Mouse (Mus musculus): Measurements from ENCODE around the gene Cab39. TPM values are rescaled to one million over a fixed set of nuclear protein-coding genes. Genes with fewer than 3 reads are reported as not detected.
"Not testable (repeated sequence)": the region's sequence is repeated elsewhere in the genome, so short reads cannot be mapped to it uniquely, and the experiment has no call there.

Cab39 gene
- total RNA-seq, 2 experiments from 2014 or later = 110 to 111 TPM

GRCm38 (mm10) chr1:85779428-85780180 is 13.6 kb upstream of the Cab39 start:
- intact Hi-C loops (cut with DNase I) = no loop called here
- DNase-seq = no peak

DNA sequence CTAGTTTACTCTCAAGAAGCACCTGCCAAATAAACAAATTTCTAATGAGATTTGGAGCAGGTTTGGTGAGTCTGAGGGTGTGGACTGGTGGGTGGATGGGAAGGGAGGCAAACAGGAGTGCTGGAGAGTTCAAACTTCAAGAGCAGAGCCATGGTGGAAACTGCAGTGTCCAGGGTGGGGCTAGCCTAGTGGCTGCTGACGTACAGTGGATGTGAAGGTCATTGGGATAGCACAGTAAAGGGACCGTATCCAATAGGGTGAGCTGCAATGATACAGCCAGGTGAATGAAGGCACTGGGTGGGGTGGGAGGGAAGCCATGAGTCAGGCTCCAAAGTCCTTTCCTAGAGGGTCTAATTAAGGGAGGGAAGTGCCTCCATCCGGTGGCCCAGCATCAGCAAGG is 2.7 kb upstream of the Cab39 start:
- no peak for DNase-seq
- intact Hi-C loops (cut with DNase I) = no loop called here

DNA sequence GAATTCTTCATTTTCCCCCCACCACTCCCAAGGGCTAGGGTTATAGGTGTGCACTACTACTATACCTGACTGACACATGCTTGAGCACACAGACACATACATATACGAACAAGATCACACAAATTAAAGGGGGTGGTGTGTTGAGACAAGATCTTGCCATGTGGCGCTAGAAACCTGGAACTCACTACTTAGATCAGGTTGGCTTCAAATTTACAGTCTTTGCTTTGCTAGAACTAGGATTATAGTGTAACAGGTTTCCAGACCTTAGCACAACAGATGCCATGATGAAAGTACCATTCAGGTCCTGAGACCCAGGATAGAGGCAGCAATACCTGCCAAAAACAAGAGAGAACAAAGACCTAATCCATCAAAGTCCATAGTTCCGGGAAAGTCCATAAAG is 1.8 kb upstream of the Cab39 start:
- intact Hi-C loops (cut with DNase I) = no loop called here
- DNase-seq = no peak

DNA sequence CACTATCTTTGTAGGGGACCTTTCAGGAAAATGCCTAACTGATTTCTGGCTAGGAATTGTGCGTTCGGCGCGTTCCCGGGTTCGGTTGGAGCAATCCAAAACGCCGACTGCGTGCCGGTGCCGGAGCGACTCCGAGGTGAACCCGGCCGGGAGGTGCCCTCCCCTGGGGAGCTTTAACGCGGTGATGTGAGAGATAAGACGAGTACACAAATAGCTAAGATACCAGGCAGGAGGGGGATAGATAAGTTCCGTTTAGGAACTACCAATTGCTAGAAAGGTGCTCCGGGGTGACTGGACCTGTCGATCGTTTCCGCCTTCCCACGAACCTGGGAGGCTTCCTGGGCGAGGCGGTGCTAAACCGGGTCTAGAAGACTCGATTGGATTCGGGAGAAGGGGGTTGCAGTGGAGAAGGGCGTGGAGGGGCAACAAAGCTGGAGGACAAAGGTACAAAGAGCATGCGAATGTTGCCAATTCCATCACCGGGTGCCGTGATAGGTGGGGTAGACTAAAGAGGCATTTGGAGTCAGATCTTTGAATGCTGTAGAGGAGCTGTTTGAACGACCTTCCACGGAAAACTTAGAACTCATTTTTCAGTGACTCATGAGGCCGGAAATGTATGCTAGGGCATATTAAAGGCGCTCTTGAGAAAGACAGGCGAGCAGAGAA is 998 bp downstream of the Cab39 start:
- peak in 1 of 2 experiments; percentile 29 for DNase-seq

GRCm38 (mm10) chr1:85795196-85795595 is 2.0 kb downstream of the Cab39 start:
- intact Hi-C loops (cut with DNase I) = no loop called here

More for the DNA sequence above, 998 bp downstream of the Cab39 start:
- intact Hi-C loops (cut with DNase I) = no loop called here

DNA sequence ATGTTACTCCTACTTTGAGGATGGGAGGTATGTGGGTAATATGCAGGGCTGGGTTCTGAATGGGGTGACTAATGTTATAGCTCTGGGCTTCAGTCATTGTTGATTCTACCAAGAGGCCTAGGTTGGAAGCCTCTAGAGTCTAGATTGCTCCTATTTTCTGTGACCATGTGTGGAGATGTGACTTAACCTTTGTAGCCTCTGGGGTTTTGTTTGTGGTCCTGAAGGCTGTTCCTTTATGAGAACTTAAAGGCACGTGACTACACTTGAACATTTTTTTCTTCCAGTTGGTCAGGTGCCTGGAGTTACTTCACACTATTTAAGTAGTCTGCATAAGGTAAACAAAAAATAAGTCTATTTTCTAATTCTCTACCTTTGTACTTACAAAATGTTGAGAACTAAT is 6.5 kb downstream of the Cab39 start:
- intact Hi-C loops (cut with DNase I) = no loop called here
- DNase-seq = no peak

More at GRCm38 (mm10) chr1:85795196-85795595, 2.0 kb downstream of the Cab39 start:
- DNase-seq = no peak

DNA sequence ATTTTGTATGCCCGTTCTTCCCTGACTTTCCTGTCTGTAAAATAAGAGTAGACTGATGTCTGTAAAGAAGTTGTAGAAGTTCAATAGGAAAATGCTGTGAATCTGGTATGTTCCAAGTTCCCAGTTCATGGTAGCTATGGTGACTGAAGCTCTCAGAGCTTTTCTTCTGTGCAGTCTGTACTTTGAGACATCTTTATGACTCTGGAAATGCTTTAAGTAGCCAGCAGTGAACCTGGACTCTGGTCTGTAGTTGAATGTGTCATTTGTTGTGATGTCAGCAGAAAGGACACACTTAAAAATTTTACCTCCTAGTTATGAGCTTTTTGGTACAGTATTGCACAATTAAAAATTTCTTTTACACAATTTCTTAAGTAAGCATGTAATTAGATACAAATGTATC is 9.3 kb downstream of the Cab39 start:
- no peak for DNase-seq
- intact Hi-C loops (cut with DNase I) = no loop called here

- intact Hi-C loops (cut with DNase I) = no loop called here
- no peak for DNase-seq
Observed at GRCm38 (mm10) chr1:85804551-85804950, 11.3 kb downstream of the Cab39 start.

DNA sequence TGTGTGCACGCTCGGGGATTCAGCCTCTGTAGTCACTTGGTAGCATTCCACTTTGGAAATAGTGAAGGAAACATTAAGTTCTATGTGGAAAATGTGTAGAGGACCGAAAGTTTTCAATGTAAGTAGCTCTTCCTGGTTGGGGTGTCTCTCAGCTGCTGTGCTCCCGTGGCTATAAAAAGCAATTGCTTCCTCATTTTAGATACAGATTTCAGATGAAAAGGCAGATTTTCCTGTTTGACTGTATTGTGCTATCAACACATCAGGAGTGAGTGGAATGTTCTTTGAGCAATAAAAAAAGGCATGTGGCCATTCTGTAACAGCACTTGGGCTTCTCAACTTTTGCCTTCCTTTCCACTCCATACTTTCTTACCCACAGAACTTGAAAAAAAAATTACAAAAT is 16.0 kb downstream of the Cab39 start:
- intact Hi-C loops (cut with DNase I) = no loop called here
- DNase-seq = no peak

- intact Hi-C loops (cut with DNase I) = no loop called here
- DNase-seq = peak; percentile 26 to 35
Observed at GRCm38 (mm10) chr1:85810343-85810742, 17.1 kb downstream of the Cab39 start.

GRCm38 (mm10) chr1:85810787-85811186 is 17.5 kb downstream of the Cab39 start:
- DNase-seq = no peak
- intact Hi-C loops (cut with DNase I) = no loop called here

DNA sequence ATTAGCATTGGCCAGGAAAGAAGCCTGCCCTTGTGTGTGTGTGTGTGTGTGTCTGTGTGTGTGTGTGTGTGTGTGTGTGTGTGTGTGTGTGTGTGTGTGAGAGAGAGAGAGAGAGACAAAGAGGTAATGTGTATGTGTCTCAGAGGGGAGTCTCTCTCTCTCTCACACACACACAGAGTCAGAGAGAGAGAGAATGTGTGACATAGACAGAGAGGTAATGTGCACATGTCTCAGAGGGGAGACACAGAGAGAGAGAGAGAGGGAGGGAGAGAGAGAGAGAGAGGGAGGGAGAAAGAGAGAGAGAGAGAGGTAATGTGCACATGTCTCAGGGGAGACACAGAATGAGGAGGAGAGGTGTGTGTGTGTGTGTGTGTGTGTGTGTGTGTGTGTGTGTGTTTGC is 21.0 kb downstream of the Cab39 start:
- intact Hi-C loops (cut with DNase I); DNase-seq: not testable (repeated sequence)

GRCm38 (mm10) chr1:85818121-85818520 is 24.9 kb downstream of the Cab39 start:
- intact Hi-C loops (cut with DNase I) = no loop called here
- no peak for DNase-seq

- DNase-seq = no peak
- intact Hi-C loops (cut with DNase I) = no loop called here
Observed at GRCm38 (mm10) chr1:85819695-85820094, 26.5 kb downstream of the Cab39 start.

DNA sequence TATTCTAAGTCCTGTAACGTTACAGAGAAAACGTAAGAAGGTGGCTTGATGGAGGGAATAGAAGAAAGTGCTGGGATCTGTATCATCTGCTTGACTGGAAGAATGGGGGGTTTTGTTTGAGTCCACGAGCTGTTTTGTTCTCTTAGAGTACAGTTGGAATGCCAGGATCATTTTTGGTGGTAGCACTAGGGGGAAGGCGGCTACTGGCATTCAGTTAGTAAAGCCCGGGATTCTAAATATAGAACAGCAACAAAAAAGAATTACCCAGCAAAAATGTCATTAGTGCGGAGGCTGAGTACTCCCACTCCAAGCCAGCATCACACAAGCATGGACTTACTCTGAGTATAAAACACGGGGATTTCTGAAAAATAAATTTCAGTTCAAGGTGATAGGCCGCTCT is 29.0 kb downstream of the Cab39 start:
- intact Hi-C loops (cut with DNase I) = no loop called here

DNA sequence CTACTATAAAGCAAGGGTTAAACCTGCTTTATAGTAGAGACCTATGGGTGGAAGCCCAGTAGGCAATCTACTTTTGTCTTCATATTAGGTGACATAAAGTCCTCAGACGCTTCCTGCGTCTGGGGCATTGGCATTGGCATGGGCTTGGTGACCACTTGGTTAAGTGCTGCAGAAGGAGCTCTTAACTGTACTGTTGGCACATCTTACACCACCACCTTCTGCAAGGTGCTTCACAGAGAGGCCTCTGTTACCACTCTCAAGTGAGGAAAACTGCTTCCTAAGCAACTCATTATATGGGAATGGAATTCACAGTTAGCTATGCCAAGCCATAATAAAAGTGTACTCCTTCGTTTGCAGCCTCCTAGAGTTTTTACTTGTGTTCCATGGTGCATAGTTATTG is 31.7 kb downstream of the Cab39 start:
- intact Hi-C loops (cut with DNase I) = no loop called here
- DNase-seq = no peak

More for the DNA sequence above, 29.0 kb downstream of the Cab39 start:
- DNase-seq = no peak

GRCm38 (mm10) chr1:85827166-85827565 is 33.9 kb downstream of the Cab39 start:
- intact Hi-C loops (cut with DNase I) = no loop called here
- no peak for DNase-seq

DNA sequence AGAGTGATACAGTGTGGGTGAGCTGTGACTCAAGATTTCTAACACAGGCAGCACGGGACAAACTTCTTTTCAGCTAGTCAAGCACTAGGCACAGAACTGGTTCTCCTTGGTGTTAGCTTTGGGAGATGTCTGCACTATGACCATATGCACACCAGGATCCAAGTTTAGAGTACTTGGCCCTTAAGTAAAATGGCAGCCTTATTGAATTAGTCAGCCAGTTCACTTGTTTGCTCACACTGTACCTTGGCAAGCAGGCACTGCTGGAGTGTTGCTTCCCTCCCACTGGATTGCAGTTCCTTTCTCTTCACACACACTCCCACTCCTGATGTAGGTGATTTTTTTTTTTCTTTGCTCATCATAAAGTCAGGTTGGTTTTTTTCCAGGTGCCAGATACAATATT is 35.8 kb downstream of the Cab39 start:
- intact Hi-C loops (cut with DNase I) = no loop called here
- no peak for DNase-seq

- intact Hi-C loops (cut with DNase I) = no loop called here
- DNase-seq = no peak
Observed at GRCm38 (mm10) chr1:85838056-85838455, 44.8 kb downstream of the Cab39 start.

- intact Hi-C loops (cut with DNase I) = no loop called here
- DNase-seq = no peak
Observed at GRCm38 (mm10) chr1:85839356-85839755, 46.1 kb downstream of the Cab39 start.

- DNase-seq = no peak
- intact Hi-C loops (cut with DNase I) = no loop called here
Observed at GRCm38 (mm10) chr1:85839790-85840189, 46.5 kb downstream of the Cab39 start.

- intact Hi-C loops (cut with DNase I) = no loop called here
- DNase-seq = no peak
Observed at GRCm38 (mm10) chr1:85840421-85840820, 47.2 kb downstream of the Cab39 start.
